Mouse (Mus musculus) spleen, postnatal 36 days (tissue): ENCODE results near the gene Ttn.
"Not testable (repeated sequence)": the region's sequence is repeated elsewhere in the genome, so short reads cannot be mapped to it uniquely, and the experiment has no call there.

ENCODE experiments used
- DNase-seq, 2 experiments: peaks; one replicate each; pipeline ENCODE4 v3.0.0; 2022; ENCODE audit warnings: low spot score in 2 of 2, mixed read lengths in 1 of 2

Ttn gene

GRCm38 (mm10) chr2:76982391-76983145 lies at the start of gene Ttn:
TSS of gene Ttn (minus strand) at chr2:76982547.
- no peak for DNase-seq

- no peak for DNase-seq
These were observed 38.3 kb upstream of the Ttn start for GRCm38 (mm10) chr2:77020649-77021048.

- DNase-seq, result no peak
These were observed 35.4 kb upstream of the Ttn start for GRCm38 (mm10) chr2:77017735-77018134.

GRCm38 (mm10) chr2:77013449-77013848 lies 31.1 kb upstream of the Ttn start:
- not testable (repeated sequence) for DNase-seq

- DNase-seq, result no peak
These were observed 29.6 kb upstream of the Ttn start for GRCm38 (mm10) chr2:77011981-77012380.

GRCm38 (mm10) chr2:77007015-77007414 lies 24.7 kb upstream of the Ttn start:
- no peak for DNase-seq

GRCm38 (mm10) chr2:77003148-77003547 lies 20.8 kb upstream of the Ttn start:
- no peak for DNase-seq

- DNase-seq, result no peak
These were observed 16.0 kb upstream of the Ttn start for GRCm38 (mm10) chr2:76998351-76998750.

- DNase-seq, result no peak
These were observed 10.3 kb upstream of the Ttn start for GRCm38 (mm10) chr2:76992493-76993201.

- no peak for DNase-seq
These were observed 5.0 kb upstream of the Ttn start for GRCm38 (mm10) chr2:76987317-76987716.

GRCm38 (mm10) chr2:76984384-76984783 lies 2.0 kb upstream of the Ttn start:
- DNase-seq, result no peak

GRCm38 (mm10) chr2:76983601-76984000 lies 1.3 kb upstream of the Ttn start:
- no peak for DNase-seq

GRCm38 (mm10) chr2:76981717-76982116 lies 630 bp downstream of the Ttn start:
- DNase-seq, result no peak

- no peak for DNase-seq
These were observed 2.2 kb downstream of the Ttn start for GRCm38 (mm10) chr2:76980146-76980545.

GRCm38 (mm10) chr2:76977650-76978049 lies 4.7 kb downstream of the Ttn start:
- DNase-seq, result no peak

GRCm38 (mm10) chr2:76972051-76972450 lies 10.3 kb downstream of the Ttn start:
- DNase-seq, result no peak

- DNase-seq, result no peak
These were observed 11.3 kb downstream of the Ttn start for GRCm38 (mm10) chr2:76971069-76971468.

- no peak for DNase-seq
These were observed 11.7 kb downstream of the Ttn start for GRCm38 (mm10) chr2:76970669-76971068.

- no peak for DNase-seq
These were observed 12.1 kb downstream of the Ttn start for GRCm38 (mm10) chr2:76970204-76970603.

- DNase-seq, result no peak
These were observed 12.7 kb downstream of the Ttn start for GRCm38 (mm10) chr2:76969637-76970036.

GRCm38 (mm10) chr2:76968919-76969318 lies 13.4 kb downstream of the Ttn start:
- DNase-seq, result peak in 1 of 2 experiments; percentile 9

GRCm38 (mm10) chr2:76966582-76966981 lies 15.8 kb downstream of the Ttn start:
- DNase-seq, result no peak

GRCm38 (mm10) chr2:76966013-76966412 lies 16.3 kb downstream of the Ttn start:
- DNase-seq, result no peak
